In the genomic region with DNA sequence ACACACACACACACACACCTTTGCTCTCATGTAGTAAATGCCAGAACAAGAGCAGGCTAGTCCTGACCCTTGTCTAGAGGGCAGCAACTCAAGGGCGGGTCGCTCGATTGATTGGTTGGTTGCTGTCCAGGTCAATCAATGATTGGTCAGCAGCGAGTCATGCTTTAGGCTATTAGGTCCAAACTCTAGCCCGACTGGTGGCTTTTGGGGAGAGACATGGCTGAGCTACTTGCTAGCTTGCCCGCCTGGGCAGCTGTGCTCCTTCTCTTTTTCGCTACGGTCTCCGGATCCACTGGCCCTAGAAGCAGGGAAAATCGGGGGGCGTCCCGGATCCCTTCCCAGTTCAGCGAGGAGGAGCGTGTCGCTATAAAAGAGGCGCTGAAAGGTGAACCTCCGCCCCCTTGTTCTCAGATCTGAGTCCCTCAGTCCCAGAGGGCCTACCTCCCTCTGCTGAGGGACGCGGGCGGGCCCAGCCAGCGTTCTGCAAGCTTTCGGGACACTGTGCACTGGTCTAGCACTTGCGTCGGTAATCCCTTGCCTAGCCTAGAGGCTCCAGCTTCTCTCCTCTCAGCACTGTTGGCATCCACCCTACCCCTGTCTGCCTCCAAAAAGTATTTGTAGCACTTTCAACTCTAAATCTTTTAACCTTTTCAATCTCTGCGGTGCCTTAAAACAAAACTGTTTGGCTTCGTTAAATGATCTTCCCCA, we compare ENCODE assay signal across 9 mouse cellular contexts. TPM values are rescaled to one million over a fixed set of nuclear protein-coding genes. Genes with fewer than 3 reads are reported as not detected.
DNase-seq lines count a peak whose midpoint lies in the region; ATAC-seq lines count a peak whose summit lies in the region.
"Had no signal": no experiment of that assay in that cellular context is flagged by ENCODE, and none has a peak within 500 bp of the region (broad histone marks: within the 10 kb centered on the region; RNA-seq: fewer than 3 reads in every experiment).

A gene (plus strand): TSS at position 180 of the 708 bp plus-strand sequence.

- H3K4me2 ChIP-seq in hindbrain, embryonic 14.5 days (replicated peaks) = peak within 1 kb of the TSS; percentile 43
- peak within 1 kb of the TSS; percentile 37 for H3K4me2 ChIP-seq in limb, embryonic 11.5 days (ENCODE audit: low read depth, severe bottlenecking)
- H3K4me2 ChIP-seq in stomach, embryonic 16.5 days (ENCODE audit: low read depth, low read length) = peak within 1 kb of the TSS; percentile 53

- 8% methylated on average over 26 of the region's 26 CpGs for WGBS in hindbrain, embryonic 14.5 days
- 6% methylated on average over 26 of the region's 26 CpGs for WGBS in limb, embryonic 11.5 days
- 9% methylated on average over 26 of the region's 26 CpGs for WGBS in stomach, embryonic 16.5 days

- H3K36me3 ChIP-seq in hindbrain, embryonic 14.5 days (replicated peaks; ENCODE audit: control insufficient read depth, insufficient read depth) = no peaks in the 10 kb centered on the region
- H3K36me3 ChIP-seq in limb, embryonic 11.5 days (ENCODE audit: control insufficient read depth, insufficient read depth, low read length) = no peaks in the 10 kb centered on the region
- H3K36me3 ChIP-seq in stomach, embryonic 16.5 days (ENCODE audit: control insufficient read depth, insufficient read depth, low read length) = no peaks in the 10 kb centered on the region

- peak within 1 kb of the TSS; percentile 15 for H3K4me3 ChIP-seq in hindbrain, embryonic 14.5 days (replicated peaks; ENCODE audit: low read length)
- peak within 1 kb of the TSS; percentile 19 for H3K4me3 ChIP-seq in limb, embryonic 11.5 days (ENCODE audit: low read depth, low read length)
- H3K4me3 ChIP-seq in stomach, embryonic 16.5 days (replicated peaks; ENCODE audit: low read length) = peak within 1 kb of the TSS; percentile 32
- H3K4me3 ChIP-seq: myocyte had no signal

- H3K27me3 ChIP-seq in hindbrain, embryonic 14.5 days (ENCODE audit: control insufficient read depth, insufficient read depth, low read length) = no peaks in the 10 kb centered on the region
- H3K27me3 ChIP-seq in limb, embryonic 11.5 days (ENCODE audit: control insufficient read depth, insufficient read depth, low read length) = no peaks in the 10 kb centered on the region
- H3K27me3 ChIP-seq in stomach, embryonic 16.5 days (ENCODE audit: control insufficient read depth, insufficient read depth, low read length) = no peaks in the 10 kb centered on the region

- no peak within 1 kb of the TSS for H3K9ac ChIP-seq in hindbrain, embryonic 14.5 days
- H3K9ac ChIP-seq in limb, embryonic 11.5 days (ENCODE audit: low read length) = peak within 1 kb of the TSS; percentile 8
- peak within 1 kb of the TSS; percentile 54; the same call in 1 of the 2 replicates for H3K9ac ChIP-seq in stomach, embryonic 16.5 days (ENCODE audit: low read length)

- H3K27ac ChIP-seq in hindbrain, embryonic 14.5 days = no peak within 1 kb of the TSS
- no peak within 1 kb of the TSS for H3K27ac ChIP-seq in limb, embryonic 11.5 days (replicated peaks; ENCODE audit: low read depth, low read length)
- 0 out of 2 replicates have a peak within 1 kb of the TSS, but pooled peaks have one; percentile 15 for H3K27ac ChIP-seq in stomach, embryonic 16.5 days (ENCODE audit: low read length)

- no peaks in the 10 kb centered on the region for H3K9me3 ChIP-seq in hindbrain, embryonic 14.5 days (ENCODE audit: control insufficient read depth, low read length)
- no peaks in the 10 kb centered on the region for H3K9me3 ChIP-seq in limb, embryonic 11.5 days (ENCODE audit: control insufficient read depth, low read length)
- no peaks in the 10 kb centered on the region for H3K9me3 ChIP-seq in stomach, embryonic 16.5 days (replicated peaks; ENCODE audit: control insufficient read depth, low read length)

- peak; percentile 87 for DNase-seq in ZHBTc4 (ENCODE audit: low read depth, low spot score)
- peak; percentile 62 to 67 for DNase-seq in cerebellum, postnatal 10 days
- DNase-seq in gastrocnemius, postnatal 10 days = peak; percentile 45
- DNase-seq in hindbrain, embryonic 14.5 days (ENCODE audit: low spot score) = no peak
- peak; percentile 68 for DNase-seq in limb, embryonic 11.5 days (ENCODE audit: low spot score)
- no peak for DNase-seq in thymus, postnatal 25 days

- no peak for ATAC-seq in hindbrain, embryonic 14.5 days (ENCODE audit: low FRiP score)
- ATAC-seq in limb, embryonic 11.5 days (ENCODE audit: insufficient number of reproducible peaks, low FRiP score, low TSS enrichment, low read depth) = peak; percentile 72; the same call in 1 of the 2 replicates
- 0 out of 2 replicates have a peak, but pooled peaks have one; percentile 37 for ATAC-seq in megakaryocyte-erythroid progenitor cell, adult 5-6 weeks (replicated peaks; ENCODE audit: low FRiP score, low TSS enrichment, poor library complexity, severe bottlenecking)
- ATAC-seq in stomach, embryonic 16.5 days (ENCODE audit: insufficient read depth, low FRiP score) = peak; percentile 77

- 0 out of 2 replicates have a peak, but pooled peaks cover 3% of the 10 kb centered on the region for H3K4me1 ChIP-seq in hindbrain, embryonic 14.5 days (replicated peaks; ENCODE audit: control insufficient read depth, insufficient read depth, low read length)
- 0 out of 2 replicates have a peak, but pooled peaks cover 2% of the 10 kb centered on the region for H3K4me1 ChIP-seq in limb, embryonic 11.5 days (ENCODE audit: control insufficient read depth, insufficient read depth, low read length)
- 0 out of 2 replicates have a peak, but pooled peaks cover 14% of the 10 kb centered on the region for H3K4me1 ChIP-seq in stomach, embryonic 16.5 days (ENCODE audit: control insufficient read depth, insufficient read depth, low read length)

RNA-seq across cellular contexts. Expression of the gene that starts here (rescaled TPM):
- 1 to 10 TPM; 1.3 to 1.6 TPM for total RNA-seq in gastrocnemius, postnatal 10 days (2021)
- 0.50 and 0.71 TPM in 2 replicates for polyA plus RNA-seq in hindbrain, embryonic 14.5 days (2014; fragmentation: Nextera tagmentation; extraction: Ambion mirVana)
- 2.3 and 2.4 TPM in 2 replicates for polyA plus RNA-seq in limb, embryonic 11.5 days (2014; fragmentation: Nextera tagmentation; extraction: Ambion mirVana)
- 0.20 TPM in 1 of 2 replicates, not detected in the other for total RNA-seq in megakaryocyte-erythroid progenitor cell, adult 5-6 weeks (2014; fragmentation: Nextera tagmentation)
- not detected in 2 replicates for total RNA-seq in megakaryocyte-erythroid progenitor cell, adult 5-6 weeks (2017)
- polyA plus RNA-seq in stomach, embryonic 16.5 days (2015; fragmentation: Nextera tagmentation; extraction: Ambion mirVana) = 2.7 and 3.1 TPM in 2 replicates

Comparison
In these comparisons a context has a peak if more than half of its experiments do, and no peak if none do; other contexts are left out.
1. Peak in ATAC-seq in megakaryocyte-erythroid progenitor cell, adult 5-6 weeks; RNA of the gene not detected or under 1 TPM.
2. DNase-seq: peak in ZHBTc4 (single experiment), cerebellum, postnatal 10 days (2 of 2), gastrocnemius, postnatal 10 days (single experiment) and limb, embryonic 11.5 days (single experiment); none in hindbrain, embryonic 14.5 days (single experiment) and thymus, postnatal 25 days (single experiment).
3. Peak in every context shown above with its lines, with median percentiles within 50 percentile points of each other: H3K4me2 ChIP-seq and H3K4me3 ChIP-seq.